Mouse (Mus musculus) spleen, embryonic (tissue): ENCODE results near the gene Tmem114.

Source experiments
- CTCF ChIA-PET: fragments of 350-600 bp; sonication (Branson Sonifier 250); formaldehyde crosslinking; loops from one replicate; lab custom pipeline; 2022; lab: Charles Lee

Gene Tmem114

DNA sequence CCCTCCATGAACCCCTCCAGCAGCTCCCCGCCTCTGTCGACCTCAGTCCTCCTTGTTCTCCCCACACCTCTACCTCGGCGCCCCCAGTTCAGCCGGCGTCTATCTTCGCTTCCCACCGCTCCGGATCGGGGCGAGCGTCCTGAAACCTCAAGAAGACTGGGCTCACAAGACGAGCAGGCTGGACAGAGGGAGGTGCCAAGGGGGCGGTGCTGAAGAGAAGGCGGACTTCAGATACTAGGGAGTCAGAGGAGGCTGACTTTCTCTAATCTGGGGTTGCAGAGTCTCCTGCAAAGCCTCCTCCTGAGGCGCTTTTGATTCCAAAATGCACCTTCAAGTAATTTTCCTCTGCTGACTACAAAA is at the start of gene Tmem114:
TSS of gene Tmem114 (minus strand) at position 166 of the 360 bp plus-strand sequence.
- CTCF ChIA-PET: no interaction called here

DNA sequence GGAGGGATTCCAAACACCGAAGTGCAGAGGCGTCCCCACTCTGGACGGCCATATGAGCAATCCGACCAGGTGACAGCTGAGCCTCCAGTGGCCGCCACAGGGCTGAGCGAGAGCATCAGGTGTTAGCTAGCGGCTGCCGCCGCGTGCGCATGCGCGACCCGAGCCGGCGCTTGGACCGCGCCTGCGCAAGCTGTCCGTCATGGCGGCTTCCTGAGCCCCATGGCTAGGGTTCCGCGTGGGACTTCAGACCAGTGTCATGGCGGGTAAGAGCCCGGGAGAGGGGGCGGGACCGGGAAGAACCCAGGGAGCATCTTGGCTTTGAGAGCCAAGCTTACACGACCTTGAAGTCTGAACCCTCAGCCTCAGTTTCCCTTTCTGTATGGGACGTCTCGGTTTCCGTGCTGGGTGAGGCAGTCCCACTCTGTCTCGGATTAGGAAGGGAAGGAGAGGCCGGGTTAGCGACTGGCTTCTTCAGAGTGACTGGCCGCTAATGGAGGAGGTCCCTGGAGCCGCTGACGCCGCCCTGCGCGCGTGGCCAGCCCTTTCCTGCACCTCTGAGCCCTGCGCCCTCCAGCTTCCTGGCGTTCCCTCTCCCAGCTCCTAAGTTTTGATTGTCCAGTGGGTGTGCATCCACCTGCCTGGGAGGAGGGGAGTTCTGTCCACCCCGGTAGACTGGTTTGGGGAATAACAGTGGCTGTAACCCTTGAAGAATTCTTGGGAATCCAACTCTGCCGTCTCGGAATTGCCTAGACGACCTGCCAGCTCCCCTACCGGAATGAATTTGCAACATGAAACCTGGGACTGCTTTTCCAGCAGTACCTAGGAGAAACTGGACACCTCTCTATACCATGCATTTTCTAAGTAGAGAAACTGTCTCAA is 45.9 kb upstream of the Tmem114 start, which contains the start of gene Mettl22:
TSS of gene Mettl22 (plus strand) at position 186 of the 879 bp plus-strand sequence.
- CTCF ChIA-PET: interaction anchor here (0.6 to 0.7 kb wide), 2 partner anchors 9 to 14 kb away, joined by 6 to 11 read pairs; no protein-coding TSS in a partner anchor

DNA sequence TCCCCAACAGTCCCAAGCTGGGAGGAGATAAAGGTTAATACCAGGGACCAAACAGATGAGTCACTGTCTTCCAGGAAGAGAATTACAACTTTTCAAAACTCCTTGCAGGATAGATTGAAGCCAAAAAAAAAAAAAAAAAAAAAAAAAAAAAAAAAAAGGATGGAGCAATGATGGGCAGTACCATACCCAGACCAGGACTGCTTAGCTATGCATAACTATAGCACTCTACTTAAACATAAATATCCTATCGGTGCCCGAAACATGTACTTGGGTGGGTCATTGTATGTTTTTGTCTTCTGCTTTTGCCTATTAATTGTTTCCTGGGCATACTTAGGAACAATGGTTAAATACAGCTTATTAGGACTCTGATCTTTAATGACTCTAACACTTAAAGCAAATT is 45.2 kb upstream of the Tmem114 start:
- CTCF ChIA-PET: interaction anchor here (0.6 to 0.7 kb wide), 2 partner anchors 10 to 13 kb away, joined by 6 to 11 read pairs; no protein-coding TSS in a partner anchor

DNA sequence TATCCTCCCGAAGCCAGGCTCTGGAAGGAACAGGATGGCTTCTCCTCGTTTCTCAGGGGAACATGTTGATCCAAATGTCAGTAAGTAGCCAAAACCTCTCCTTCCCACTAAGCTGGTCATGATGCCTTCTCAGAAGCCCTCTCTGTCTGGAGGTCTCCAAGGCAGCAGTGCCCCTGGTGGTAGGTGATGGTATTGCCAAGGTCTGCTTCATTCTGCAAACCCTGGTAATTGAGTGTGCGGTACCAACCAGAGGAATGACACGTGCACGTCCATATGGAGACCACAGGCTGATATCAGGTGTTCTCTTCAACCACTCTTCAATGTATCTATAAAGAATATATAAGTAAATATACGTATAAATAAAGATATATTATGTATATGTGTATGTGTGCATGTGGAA is 34.2 kb upstream of the Tmem114 start:
- CTCF ChIA-PET: interaction anchor here (1.0 kb wide), 1 partner anchor 13 kb away, joined by 3 read pairs; no protein-coding TSS in a partner anchor

DNA sequence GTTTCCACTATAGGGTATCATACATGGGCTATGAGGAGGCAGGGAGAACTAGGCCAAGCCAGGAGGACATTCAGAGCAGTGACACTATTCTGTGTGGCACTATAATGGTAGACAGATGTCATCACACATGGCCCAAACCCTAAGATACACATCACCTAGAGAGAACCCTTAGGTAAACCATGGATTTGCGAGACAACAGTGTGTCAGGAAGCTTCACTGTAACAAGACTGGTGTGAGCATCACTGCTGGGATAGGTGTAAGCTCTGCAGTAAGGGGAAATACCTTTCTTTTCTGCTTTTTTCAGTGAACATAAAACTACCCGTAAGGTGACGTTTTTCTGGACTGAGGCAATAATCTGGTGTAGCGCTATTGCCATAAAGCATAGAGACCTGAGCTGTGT is 33.5 kb upstream of the Tmem114 start:
- CTCF ChIA-PET: no interaction called here

DNA sequence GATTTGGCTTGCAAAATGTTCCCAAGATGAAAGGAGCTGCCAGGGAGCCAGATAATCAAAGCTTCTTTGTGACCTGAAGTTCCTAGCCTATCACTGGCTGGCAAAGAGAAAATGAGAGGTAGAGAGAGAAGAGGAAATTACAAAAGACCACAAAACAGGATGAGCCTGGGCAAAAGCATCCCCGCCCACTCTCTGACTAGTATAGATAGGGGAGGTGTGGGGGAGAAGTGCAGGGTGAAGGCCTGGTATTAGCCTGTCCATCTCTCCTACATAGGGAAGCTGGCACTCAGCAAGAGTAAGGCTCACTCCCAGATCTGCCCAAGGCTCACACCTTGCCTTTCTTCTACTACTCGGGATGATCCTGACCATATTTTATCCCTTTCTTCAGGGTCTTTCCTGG is 30.3 kb upstream of the Tmem114 start:
- CTCF ChIA-PET: no interaction called here

DNA sequence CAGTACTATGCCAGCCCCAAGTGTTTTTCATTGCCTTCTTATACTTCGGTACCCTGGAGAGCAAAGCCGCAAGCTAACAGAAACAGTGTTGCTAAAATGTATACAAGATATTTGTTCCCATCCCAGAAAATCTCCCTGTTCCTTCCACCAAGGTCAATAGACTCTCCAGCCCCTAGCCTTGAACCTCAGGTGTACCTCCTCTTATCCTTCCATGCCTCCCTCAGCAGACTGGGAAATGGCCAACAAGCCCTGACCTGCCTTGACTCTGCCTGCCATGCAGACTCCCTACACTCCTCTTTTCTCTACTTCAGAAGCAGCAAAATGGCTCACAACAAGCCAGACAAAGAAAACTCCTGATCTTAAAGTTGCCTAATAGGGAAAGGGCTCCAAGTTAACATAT is 28.4 kb upstream of the Tmem114 start:
- CTCF ChIA-PET: no interaction called here

DNA sequence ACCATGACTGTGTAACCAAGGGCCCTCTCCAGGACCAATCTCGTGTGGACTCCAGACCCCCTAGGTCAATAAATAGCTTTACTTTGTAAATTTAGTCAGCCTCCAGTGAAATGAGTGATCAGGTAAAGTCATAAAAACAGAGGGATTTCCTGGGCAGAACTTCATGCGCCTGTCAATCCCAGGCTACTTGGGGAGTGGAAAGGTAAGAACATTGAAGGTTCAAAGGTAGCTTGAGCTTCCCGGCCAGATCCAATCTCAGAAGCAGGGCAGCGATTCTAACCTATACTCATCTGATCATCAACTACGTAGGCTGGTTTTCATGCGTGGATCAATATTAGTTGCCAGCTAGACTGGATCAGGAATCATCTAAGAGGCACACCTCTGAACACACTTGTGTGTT is 21.3 kb upstream of the Tmem114 start:
- CTCF ChIA-PET: no interaction called here

DNA sequence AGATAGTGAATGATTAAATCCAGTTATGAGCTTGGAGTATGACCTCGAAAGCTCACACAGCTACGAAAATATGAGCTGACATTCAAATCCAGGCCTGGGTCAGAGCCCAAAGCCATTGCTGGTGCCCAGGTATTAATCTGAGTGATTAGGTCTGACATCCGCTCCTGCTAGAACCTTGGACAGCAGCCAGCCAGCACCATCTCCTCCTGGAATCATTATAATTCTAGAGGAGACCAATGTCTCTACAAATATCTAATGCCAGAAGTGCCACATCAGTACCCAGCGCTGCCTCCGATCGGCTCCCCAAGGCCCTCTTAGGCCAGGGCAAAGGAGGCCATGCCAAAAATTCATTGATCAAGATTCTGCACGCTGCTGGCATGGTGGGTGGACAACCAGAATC is 20.0 kb upstream of the Tmem114 start:
- CTCF ChIA-PET: no interaction called here

DNA sequence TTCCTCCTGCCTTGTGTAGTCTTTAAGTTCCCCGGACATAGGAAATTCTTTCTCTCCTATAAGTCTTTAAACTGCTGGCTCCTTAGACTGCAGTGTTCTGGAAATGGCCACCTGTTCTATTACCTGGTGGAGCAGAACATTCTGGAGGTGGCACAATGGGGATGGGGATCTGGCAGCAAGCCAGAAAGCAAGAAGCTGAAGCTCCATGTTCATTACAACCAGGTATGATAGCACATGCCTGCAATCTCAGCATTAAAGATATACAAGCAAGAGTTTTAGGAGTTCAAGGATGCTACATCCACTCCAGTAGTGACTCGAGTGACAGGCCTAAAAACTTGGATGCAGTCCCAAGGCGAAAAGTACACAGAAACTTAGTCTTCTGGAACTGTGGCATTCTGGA is 7.7 kb upstream of the Tmem114 start:
- CTCF ChIA-PET: no interaction called here

DNA sequence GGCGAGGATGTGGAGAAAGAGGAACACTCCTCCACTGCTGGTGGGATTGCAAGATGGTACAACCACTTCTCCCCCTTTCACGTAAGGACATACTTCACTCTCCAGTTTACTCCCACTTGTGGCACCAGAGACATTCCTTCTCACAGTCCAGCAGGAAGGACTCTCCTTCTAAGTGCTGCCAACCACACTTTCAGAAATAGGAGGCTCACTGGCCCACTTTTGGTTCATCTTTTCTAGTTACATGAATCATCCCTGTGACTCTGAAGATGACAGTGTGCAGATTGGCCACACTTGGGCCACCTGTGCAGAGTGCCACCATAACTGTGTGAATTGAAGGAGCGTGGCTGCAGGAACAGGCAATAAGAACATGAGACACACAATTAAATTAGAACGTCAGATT is 4.6 kb upstream of the Tmem114 start:
- CTCF ChIA-PET: no interaction called here

DNA sequence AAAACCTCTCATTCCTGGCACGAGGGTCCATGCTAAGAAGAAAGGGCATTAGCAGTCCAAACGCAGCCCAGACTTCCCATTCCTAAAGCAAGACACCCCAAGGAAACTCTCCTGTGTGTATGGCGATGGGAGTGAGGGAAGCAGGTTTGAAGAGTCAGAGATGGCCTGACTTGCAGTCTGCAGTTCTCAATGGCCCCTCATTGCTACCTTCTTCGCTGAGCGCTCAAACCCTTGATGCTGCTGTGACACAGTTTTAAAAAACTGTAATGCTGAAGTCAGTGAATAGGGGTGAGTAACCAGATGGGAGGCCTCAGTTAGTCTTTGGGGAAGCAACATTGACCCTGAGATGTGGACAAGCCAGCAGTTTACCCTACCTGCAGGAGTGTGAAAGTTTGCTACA is 800 bp upstream of the Tmem114 start:
- CTCF ChIA-PET: no interaction called here

DNA sequence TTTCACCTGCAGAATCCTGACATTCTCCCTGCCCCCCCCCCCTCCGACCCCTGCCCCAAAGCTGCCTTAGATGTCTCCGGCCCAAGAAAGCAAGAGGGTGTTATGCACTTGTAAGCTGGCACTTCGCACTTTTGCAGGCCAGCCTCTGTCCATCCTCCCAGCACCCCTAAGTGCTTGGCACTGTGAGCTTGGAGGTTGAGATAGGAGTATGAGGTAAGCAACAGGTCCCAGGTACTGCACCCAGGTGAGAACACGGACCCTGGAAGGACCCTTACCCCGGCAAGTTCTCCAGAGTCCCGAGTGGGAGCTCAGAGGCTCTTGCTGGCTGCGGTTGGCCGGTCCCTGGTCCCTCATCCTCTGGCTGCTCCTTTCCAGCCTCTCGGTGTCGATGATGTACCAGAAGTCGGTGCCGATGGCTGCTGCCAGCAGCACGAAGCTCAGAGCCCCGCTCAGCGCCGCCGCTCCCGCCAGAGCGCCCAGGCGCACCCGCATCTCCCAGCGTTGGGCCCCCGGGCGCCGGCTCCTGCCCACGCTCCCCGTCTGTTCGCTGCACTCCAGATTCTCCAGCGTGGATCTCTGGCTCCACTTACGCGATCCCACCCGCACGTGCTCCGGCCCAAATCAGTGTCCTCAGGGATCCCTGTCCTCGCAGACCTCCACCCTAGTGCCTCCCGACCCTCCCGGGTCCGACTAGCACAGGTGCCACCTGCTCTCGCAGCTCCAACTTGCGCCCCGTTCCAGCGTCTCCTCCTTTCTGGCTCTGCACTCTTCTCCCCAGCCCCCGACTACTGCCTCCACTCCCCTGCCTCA is 570 bp downstream of the Tmem114 start:
- CTCF ChIA-PET: interaction anchor here (0.6 to 0.7 kb wide), 2 partner anchors 117 to 378 kb away, joined by 3 to 20 read pairs; no protein-coding TSS in a partner anchor

DNA sequence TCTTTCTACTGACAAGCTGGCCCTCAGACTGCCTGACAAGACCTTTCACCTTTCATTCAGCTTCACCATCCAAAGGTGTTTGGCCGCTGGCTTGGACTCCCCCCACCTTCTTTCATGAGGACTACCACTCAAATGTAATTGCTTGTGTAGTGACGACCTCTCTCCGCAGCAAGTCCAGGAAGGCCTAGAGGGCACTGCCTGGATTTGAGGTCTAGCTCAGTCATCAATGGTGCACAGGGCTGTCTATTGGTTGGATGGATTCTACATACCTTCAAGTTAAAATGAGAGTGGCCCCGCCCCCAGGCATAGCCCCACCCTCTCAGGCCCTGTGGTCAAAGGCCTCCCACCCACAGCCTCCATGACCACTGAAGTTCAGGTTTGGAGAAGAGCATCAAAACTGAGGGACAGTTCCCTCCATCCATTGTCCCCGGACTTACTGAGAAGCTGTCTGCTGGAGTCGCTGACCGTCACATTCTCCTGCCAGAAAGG is 1.3 kb downstream of the Tmem114 start:
- CTCF ChIA-PET: interaction anchor here (0.6 to 0.7 kb wide), 2 partner anchors 118 to 379 kb away, joined by 3 to 20 read pairs; no protein-coding TSS in a partner anchor

DNA sequence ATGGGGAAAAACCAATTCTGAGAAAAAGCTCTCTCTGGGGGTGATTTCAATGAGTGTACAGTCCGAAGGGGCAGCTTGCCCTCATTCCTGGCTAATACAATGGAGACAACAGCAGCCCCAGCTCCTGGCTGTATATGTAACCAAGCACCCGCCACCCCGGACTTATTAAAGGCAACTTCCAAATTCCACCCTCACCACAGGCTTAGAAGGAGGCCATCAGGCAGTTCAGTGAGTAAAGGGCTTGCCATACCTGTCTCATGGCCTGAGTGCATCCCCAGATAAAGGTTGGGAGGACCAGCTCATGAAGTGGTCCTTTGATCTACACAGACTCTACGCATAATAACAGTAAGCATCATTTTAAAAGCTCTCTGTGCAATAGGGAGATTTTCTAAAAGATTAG is 4.1 kb downstream of the Tmem114 start:
- CTCF ChIA-PET: no interaction called here

DNA sequence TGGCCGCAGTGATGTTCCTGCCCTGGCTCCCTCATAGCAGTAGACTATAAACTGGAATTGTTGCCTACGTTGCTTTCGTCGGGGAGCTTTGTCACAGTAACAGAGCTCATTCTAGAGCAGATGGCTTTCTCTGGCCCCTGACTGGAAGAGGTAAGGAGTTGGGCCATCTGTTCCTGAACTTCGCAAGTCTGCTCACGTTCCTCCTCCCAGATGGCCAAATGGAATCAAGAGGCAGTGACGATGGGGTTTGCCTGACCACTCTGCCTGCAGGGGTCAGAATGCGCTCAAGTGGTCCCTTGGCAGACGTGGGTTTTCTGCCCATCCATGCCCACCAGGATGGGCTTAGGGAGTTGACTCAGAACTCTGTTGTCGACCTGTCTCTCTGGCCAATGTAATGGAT is 4.6 kb downstream of the Tmem114 start:
- CTCF ChIA-PET: no interaction called here

DNA sequence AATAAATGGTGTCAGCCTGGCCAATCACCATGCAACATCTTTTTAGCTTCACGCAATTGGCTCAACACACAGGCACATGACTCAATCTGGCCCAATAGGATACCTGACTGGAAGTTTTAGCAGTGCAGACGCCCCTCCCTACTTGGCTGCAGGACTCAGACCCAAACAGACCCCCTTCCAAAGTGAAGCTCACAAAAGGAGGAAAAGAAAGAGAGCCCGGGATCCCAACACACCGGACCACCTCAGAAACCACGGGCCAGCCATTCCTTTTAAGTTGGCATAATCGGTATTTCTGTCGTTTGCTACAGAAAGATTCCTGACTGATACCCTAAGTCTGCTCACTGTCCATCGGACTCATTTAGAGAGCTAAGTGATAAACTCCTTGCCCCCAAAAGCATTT is 5.3 kb downstream of the Tmem114 start:
- CTCF ChIA-PET: no interaction called here

DNA sequence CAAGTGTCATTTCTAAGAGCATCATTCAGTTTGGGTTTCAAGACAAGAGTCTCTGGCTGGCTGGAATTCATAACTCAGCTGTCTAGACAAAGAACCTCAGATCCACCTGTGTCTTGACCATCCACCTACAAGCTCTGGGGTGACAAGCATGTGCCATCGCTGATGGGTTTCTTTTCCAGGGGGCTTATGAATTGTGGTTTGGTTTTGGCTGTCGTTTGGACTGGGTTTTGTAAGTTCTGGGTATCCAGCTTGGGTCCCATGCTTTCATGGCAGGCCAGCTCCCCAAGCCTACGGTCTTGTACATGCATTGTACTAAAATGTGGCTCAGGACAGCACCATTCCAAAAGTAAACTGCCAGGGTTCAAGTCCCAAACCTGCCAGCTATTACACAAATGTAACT is 6.8 kb downstream of the Tmem114 start:
- CTCF ChIA-PET: no interaction called here

DNA sequence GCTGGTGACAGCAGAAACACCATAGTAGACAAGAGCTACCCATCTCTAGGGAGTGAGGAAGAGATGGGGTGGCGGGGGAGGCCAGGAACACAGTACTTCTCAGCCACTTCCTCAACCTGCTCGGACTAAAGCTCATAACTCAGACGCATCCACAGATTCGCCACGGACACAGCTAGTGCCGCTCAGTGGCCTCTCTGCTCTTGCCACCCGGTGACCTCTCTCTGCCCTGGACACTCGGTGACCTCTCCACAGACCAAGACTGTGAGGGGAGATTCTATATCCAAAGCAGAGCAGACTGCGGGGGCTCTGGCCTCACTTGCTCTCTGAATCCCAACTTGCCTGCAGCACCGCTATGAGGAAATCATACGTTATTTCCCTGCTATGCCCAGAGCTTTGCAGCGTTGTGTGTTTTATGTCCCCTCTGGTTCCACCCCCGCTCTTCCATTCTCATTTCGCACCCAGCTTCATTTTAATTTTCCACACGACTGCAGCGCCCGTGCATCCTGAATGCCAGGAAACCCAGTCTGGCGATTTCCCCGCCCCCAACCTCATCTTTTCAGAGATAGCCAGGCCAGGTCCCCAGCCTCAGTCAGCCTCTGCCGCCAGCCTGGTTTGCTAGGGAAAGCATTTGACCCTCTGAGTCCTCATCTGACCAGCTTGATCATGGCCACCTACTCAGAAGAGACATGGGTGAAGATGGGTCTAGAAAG is 7.8 kb downstream of the Tmem114 start:
- CTCF ChIA-PET: no interaction called here

DNA sequence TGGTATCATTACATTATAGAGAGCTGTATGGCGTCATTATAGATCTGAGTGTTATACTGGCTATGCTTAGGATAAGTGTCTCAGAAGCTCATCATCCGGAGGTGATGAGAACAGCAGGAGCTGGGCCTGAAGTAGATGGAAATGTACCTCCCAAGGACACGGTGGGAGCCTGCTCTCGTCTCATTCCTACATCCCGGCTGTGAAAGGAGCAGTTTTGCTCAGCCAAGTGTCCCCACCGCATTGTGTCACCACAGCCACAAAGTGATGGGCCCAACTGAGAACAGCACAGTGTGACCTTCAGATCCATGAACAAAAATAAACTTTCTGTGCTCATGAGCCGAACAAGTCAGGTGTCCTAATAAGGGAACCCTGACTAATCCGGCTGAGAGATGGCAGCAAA is 8.9 kb downstream of the Tmem114 start:
- CTCF ChIA-PET: no interaction called here

DNA sequence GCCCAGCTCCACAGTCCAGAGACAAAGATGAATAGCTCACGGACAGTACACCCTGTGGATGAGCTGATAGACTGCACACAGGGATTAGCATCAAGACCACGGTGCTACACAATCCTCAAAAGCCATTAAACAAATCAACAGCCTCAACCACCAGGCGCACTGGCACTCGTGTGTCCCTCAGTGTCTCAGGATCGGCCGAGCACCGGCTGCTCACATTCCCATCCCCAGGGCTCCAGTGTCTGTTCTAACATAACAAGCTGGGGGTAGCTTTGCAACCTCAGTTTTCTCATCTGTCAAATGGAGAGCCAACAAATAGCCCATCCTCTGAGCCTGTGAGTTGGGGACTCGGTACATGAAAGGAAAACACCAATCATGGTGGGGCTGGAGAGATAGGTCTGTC is 11.5 kb downstream of the Tmem114 start:
- CTCF ChIA-PET: interaction anchor here (0.8 kb wide), 1 partner anchor 261 kb away, joined by 3 read pairs; no protein-coding TSS in a partner anchor
